Mouse (Mus musculus) cerebellum, adult 2 months (tissue): ENCODE measurements around the gene Psme2. TPM values are rescaled to one million over a fixed set of nuclear protein-coding genes. Genes with fewer than 3 reads are reported as not detected.
A peak's percentile ranks its signal among the peaks of the same experiment; 100 is the strongest.

ENCODE experiments used
- DNase-seq, 2 experiments: peaks; one replicate each; pipeline ENCODE4 v3.0.0; 2021
- H3K27ac ChIP-seq: fragments of 200-500 bp; 2 replicates; pipeline ENCODE4 v1.5.1; 2012; ENCODE audit warnings: low read length, control low read depth, inconsistent platforms; ENCODE audit not compliant: insufficient read depth
- H3K27me3 ChIP-seq: fragments of 200-500 bp; 2 replicates; pipeline ENCODE4 v1.6.1; 2012; ENCODE audit warnings: inconsistent platforms, mild to moderate bottlenecking, low read length, moderate library complexity; ENCODE audit not compliant: control insufficient read depth, insufficient read depth
- H3K4me1 ChIP-seq: fragments of 200-500 bp; 2 replicates; pipeline ENCODE4 v1.6.1; 2011; ENCODE audit warnings: low read length; ENCODE audit not compliant: control insufficient read depth, insufficient read depth
- H3K4me3 ChIP-seq: fragments of 200-500 bp; replicated peaks from 2 replicates; pipeline ENCODE3; 2011; ENCODE audit warnings: mild to moderate bottlenecking, low read depth, low read length, control low read depth; ENCODE audit not compliant: insufficient read depth
- CTCF ChIP-seq: fragments of 200-500 bp; IDR thresholded peaks from 2 replicates; pipeline ENCODE4 v1.5.1; 2011; ENCODE audit warnings: low read depth, mild to moderate bottlenecking, control low read depth, low read length, moderate library complexity, borderline replicate concordance; ENCODE audit not compliant: insufficient read depth
- POLR2A ChIP-seq: fragments of 200-500 bp; IDR thresholded peaks from 2 replicates; pipeline ENCODE4 v1.6.1; 2011; ENCODE audit warnings: low read length, control low read depth, borderline replicate concordance; ENCODE audit not compliant: insufficient read depth
- WGBS: fragments of 180-500 bp; shearing (Covaris S2); methylation state at CpG from one replicate; pipeline ENCODE4 v1.1.7; 2018; 5-methylcytosine and 5-hydroxymethylcytosine counted together
- polyA plus RNA-seq: library from polyadenylated mRNA; depleted of rRNA; stranded (reverse); fragments of >200 nt; gene quantifications from 2 replicates; pipeline ENCODE4 v1.2.3, GENCODE M21; 2012

The Psme2 gene
- polyA plus RNA-seq, 1 experiment = 46.8 TPM

- TF ChIP-seq POLR2A = no peak
- no peak for TF ChIP-seq CTCF
- H3K27ac ChIP-seq = no peak overlapping the region
- WGBS = 84% methylated on average over 11 of the region's 11 CpGs
Observed at GRCm38 (mm10) chr14:55589771-55590448, 1.0 kb downstream of the Psme2 start.

DNA sequence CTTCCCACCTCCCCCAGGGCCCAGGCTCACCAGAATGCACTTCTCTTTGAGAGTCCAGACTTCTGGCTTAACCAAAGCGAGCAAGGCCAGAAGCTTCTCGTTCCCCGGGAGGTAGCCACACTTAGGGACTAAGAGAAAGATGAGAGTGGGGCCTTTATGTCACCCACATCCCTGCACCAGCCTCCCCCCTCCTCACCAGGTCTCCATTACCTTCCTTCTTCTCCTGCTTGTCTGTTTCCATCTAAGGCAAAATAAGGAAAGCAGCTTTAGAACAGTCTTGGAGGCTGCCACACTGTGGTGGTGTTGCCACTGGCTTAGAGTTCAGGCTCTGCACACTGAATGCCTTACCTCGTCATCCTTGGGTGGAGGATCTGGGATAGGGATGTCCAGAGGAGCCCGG lies 1.6 kb downstream of the Psme2 start:
- TF ChIP-seq CTCF = no peak
- no peak for TF ChIP-seq POLR2A
- no peaks in the 10 kb centered on the region for H3K27me3 ChIP-seq
- no peak overlapping the region for H3K4me3 ChIP-seq
- no peak overlapping the region for H3K27ac ChIP-seq
- peaks cover 3% of the 10 kb centered on the region; the same call in 1 of the 2 replicates for H3K4me1 ChIP-seq
- DNase-seq = no peak
- 92% methylated on average over 5 of the region's 5 CpGs for WGBS

More at GRCm38 (mm10) chr14:55589771-55590448, 1.0 kb downstream of the Psme2 start:
- Histone ChIP-seq H3K4me3 (no peak overlapping the region), H3K4me1 (peaks cover 3% of the 10 kb centered on the region; the same call in 1 of the 2 replicates), H3K27me3 (no peaks in the 10 kb centered on the region)
- no peak for DNase-seq

- Histone ChIP-seq H3K27me3 (no peaks in the 10 kb centered on the region), H3K27ac (no peak overlapping the region), H3K4me1 (peaks cover 3% of the 10 kb centered on the region; the same call in 1 of the 2 replicates), H3K4me3 (no peak overlapping the region)
- WGBS = 97% methylated on average over 2 of the region's 2 CpGs
- DNase-seq = no peak
- TF ChIP-seq CTCF = no peak
Observed at GRCm38 (mm10) chr14:55586149-55586548, 4.8 kb downstream of the Psme2 start.

- DNase-seq = peak in 1 of 2 experiments; percentile 35
Observed at GRCm38 (mm10) chr14:55585566-55585960, 5.3 kb downstream of the Psme2 start.

GRCm38 (mm10) chr14:55584702-55585565 lies 6.0 kb downstream of the Psme2 start, which contains the start of gene Emc9:
Gene Emc9 (minus strand): TSS chr14:55585302.
- Histone ChIP-seq H3K4me1 (peaks cover 3% of the 10 kb centered on the region; the same call in 1 of the 2 replicates), H3K27me3 (no peaks in the 10 kb centered on the region), H3K27ac (peak within 1 kb of the TSS; percentile 55), H3K4me3 (peak within 1 kb of the TSS; percentile 90)
- DNase-seq = peak; percentile 85 to 87
- 2% methylated on average over 43 of the region's 43 CpGs for WGBS
- TF ChIP-seq POLR2A (peak; percentile 78; the same call in 1 of the 2 replicates), CTCF (no peak)

More at GRCm38 (mm10) chr14:55585566-55585960, 5.3 kb downstream of the Psme2 start:
- Histone ChIP-seq H3K27me3 (no peaks in the 10 kb centered on the region), H3K4me3 (peak overlapping the region; percentile 90), H3K4me1 (peaks cover 3% of the 10 kb centered on the region; the same call in 1 of the 2 replicates), H3K27ac (peak overlapping the region; percentile 49)
- WGBS = 65% methylated on average over 6 of the region's 6 CpGs
- TF ChIP-seq POLR2A (no peak), CTCF (no peak)

- WGBS = 41% methylated on average over 5 of the region's 5 CpGs
- Histone ChIP-seq H3K4me1 (peaks cover 3% of the 10 kb centered on the region; the same call in 1 of the 2 replicates), H3K27me3 (no peaks in the 10 kb centered on the region), H3K4me3 (peak overlapping the region; percentile 90), H3K27ac (0 out of 2 replicates have a peak overlapping the region, but pooled peaks have one; percentile 55)
- DNase-seq = no peak
- TF ChIP-seq CTCF = no peak
- TF ChIP-seq POLR2A = no peak
Observed at GRCm38 (mm10) chr14:55584303-55584701, 6.6 kb downstream of the Psme2 start.

DNA sequence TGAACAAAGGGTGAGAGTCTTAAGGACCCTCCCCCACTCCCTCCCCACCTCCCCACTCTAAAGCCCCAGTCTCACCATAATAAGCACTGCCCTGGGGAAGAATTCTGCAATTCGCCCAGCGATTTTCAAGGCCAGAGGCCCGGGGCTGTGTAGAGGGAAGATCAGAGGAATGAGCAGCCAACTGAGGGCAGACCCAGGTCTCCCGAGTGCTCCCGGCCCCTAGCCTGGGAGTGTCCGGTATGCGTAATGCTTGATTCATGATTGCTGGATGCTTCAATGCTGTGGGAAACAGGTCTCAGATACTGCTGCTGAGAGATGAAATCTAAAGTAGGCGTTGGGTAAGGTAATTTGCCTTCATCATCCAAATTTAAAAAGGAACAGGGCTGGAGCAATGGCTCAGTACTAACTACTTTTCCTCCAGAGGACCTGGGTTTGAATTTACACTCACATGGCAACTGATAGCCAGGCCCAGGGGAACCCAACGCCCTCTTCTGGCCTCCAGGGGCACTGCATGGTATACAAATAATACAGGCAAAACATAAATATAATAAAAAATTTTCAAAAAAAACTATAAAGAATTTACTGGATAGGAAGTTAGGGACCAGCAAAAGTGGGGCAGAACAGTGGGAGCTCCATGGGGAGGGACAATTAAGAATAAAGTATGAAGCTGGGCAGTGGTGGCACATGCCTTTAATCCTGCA lies 8.8 kb downstream of the Psme2 start:
- peak; percentile 40; the same call in 1 of the 2 replicates for TF ChIP-seq CTCF
- TF ChIP-seq POLR2A = no peak
- no peak overlapping the region for H3K4me3 ChIP-seq
- 80% methylated on average over 9 of the region's 9 CpGs for WGBS
- no peak for DNase-seq
- H3K27ac ChIP-seq = no peak overlapping the region
- no peaks in the 10 kb centered on the region for H3K27me3 ChIP-seq
- H3K4me1 ChIP-seq = peaks cover 3% of the 10 kb centered on the region; the same call in 1 of the 2 replicates
